Mouse (Mus musculus) midbrain, postnatal 0 days (tissue): ENCODE measurements around the gene Prdx3. TPM values are rescaled to one million over a fixed set of nuclear protein-coding genes. Genes with fewer than 3 reads are reported as not detected.

Experiments used
- ATAC-seq: fragments of 200-750 bp; cut with Nextera tagmentation; 2 replicates; pipeline ENCODE4 v1.8.0; 2017; ENCODE audit warnings: moderate number of reproducible peaks, mild to moderate bottlenecking, moderate TSS enrichment, moderate library complexity; ENCODE audit not compliant: low FRiP score
- DNase-seq: peaks from one replicate; pipeline ENCODE4 v3.0.0-alpha.2; 2015; ENCODE audit warnings: low spot score
- H3K27ac ChIP-seq: fragments of 300-500 bp; sonication (generic); 2 replicates; pipeline ENCODE4 v1.5.1; 2014; ENCODE audit warnings: low read depth, mild to moderate bottlenecking, low read length, mixed read lengths
- H3K27me3 ChIP-seq: fragments of 300-500 bp; sonication (generic); 2 replicates; pipeline ENCODE4 v1.6.1; 2014; ENCODE audit warnings: low read length, control low read depth, mixed read lengths; ENCODE audit not compliant: insufficient read depth
- H3K36me3 ChIP-seq: fragments of 300-500 bp; sonication (generic); 2 replicates; pipeline ENCODE4 v1.6.1; 2014; ENCODE audit warnings: low read length, control low read depth, mixed read lengths; ENCODE audit not compliant: insufficient read depth
- H3K4me1 ChIP-seq: fragments of 300-500 bp; sonication (generic); 2 replicates; pipeline ENCODE4 v1.6.1; 2014; ENCODE audit warnings: mild to moderate bottlenecking, control low read depth, antibody characterized with exemption, low read length, mixed read lengths; ENCODE audit not compliant: insufficient read depth
- H3K4me2 ChIP-seq: fragments of 300-500 bp; sonication (generic); 2 replicates; pipeline ENCODE4 v1.6.1; 2014; ENCODE audit warnings: low read depth, mild to moderate bottlenecking, low read length, mixed read lengths; ENCODE audit not compliant: poor library complexity, severe bottlenecking
- H3K4me3 ChIP-seq: fragments of 300-500 bp; sonication (generic); 2 replicates; pipeline ENCODE4 v1.5.1; 2014; ENCODE audit warnings: low read depth, mild to moderate bottlenecking, low read length, moderate library complexity
- H3K9ac ChIP-seq: fragments of 300-500 bp; sonication (generic); replicated peaks from 2 replicates; pipeline ENCODE4 v1.6.1; 2014; ENCODE audit warnings: mild to moderate bottlenecking, low read length, moderate library complexity, mixed read lengths; ENCODE audit not compliant: poor library complexity, severe bottlenecking
- H3K9me3 ChIP-seq: fragments of 300-500 bp; sonication (generic); 2 replicates; pipeline ENCODE4 v1.6.1; 2016; ENCODE audit warnings: low read length, control low read depth
- CTCF ChIP-seq: IDR thresholded peaks from 2 replicates; pipeline ENCODE4 v1.5.1; 2016; ENCODE audit warnings: antibody characterized with exemption, mild to moderate bottlenecking
- WGBS: fragments of 180-500 bp; shearing (Covaris S2); extraction: QIAGEN DNeasy Blood & Tissue Kit; methylation state at CpG from one replicate; pipeline ENCODE4 v1.1.7; 2014; 5-methylcytosine and 5-hydroxymethylcytosine counted together
- polyA plus RNA-seq: library from polyadenylated mRNA; unstranded; fragments of >200 nt; fragmentation: Nextera tagmentation; extraction: Ambion mirVana; gene quantifications from 2 replicates; pipeline ENCODE4 v1.2.1, GENCODE M21; 2015
- total RNA-seq: library from RNA; depleted of rRNA; stranded (reverse); fragments of >200 nt; gene quantifications from 2 replicates; pipeline ENCODE4 v1.2.3, GENCODE M21; 2014

Prdx3 gene
- total and polyA plus RNA-seq, 2 experiments from 2014 or later = 82.8 to 110 TPM

GRCm38 (mm10) chr19:60905477-60905876, 31.1 kb upstream of the Prdx3 start:
- Histone ChIP-seq H3K9ac (no peak overlapping the region), H3K27me3 (no peaks in the 10 kb centered on the region), H3K27ac (no peak overlapping the region), H3K9me3 (no peaks in the 10 kb centered on the region), H3K4me3 (no peak overlapping the region), H3K4me2 (no peak overlapping the region), H3K36me3 (no peaks in the 10 kb centered on the region), H3K4me1 (no peaks in the 10 kb centered on the region)
- TF ChIP-seq CTCF = no peak
- no peak for DNase-seq
- no peak for ATAC-seq
- WGBS = 96% methylated on average over 5 of the region's 5 CpGs

- Histone ChIP-seq H3K27me3 (no peaks in the 10 kb centered on the region), H3K9me3 (no peaks in the 10 kb centered on the region), H3K4me3 (no peak overlapping the region), H3K27ac (no peak overlapping the region), H3K4me2 (no peak overlapping the region), H3K4me1 (no peaks in the 10 kb centered on the region), H3K36me3 (no peaks in the 10 kb centered on the region), H3K9ac (no peak overlapping the region)
- ATAC-seq (no peak), DNase-seq (no peak)
- TF ChIP-seq CTCF = no peak
- WGBS = 88% methylated on average over 1 of the region's 1 CpGs
These were observed 29.6 kb upstream of the Prdx3 start for GRCm38 (mm10) chr19:60903971-60904370.

- Histone ChIP-seq H3K4me1 (no peaks in the 10 kb centered on the region), H3K4me3 (no peak overlapping the region), H3K4me2 (no peak overlapping the region), H3K27ac (no peak overlapping the region), H3K27me3 (no peaks in the 10 kb centered on the region), H3K9ac (no peak overlapping the region), H3K36me3 (no peaks in the 10 kb centered on the region), H3K9me3 (no peaks in the 10 kb centered on the region)
- ATAC-seq (no peak), DNase-seq (no peak)
- no peak for TF ChIP-seq CTCF
- 75% methylated on average over 1 of the region's 1 CpGs for WGBS
These were observed 28.8 kb upstream of the Prdx3 start for GRCm38 (mm10) chr19:60903139-60903538.

- 0 out of 2 replicates have a peak, but pooled peaks cover 5% of the 10 kb centered on the region for H3K4me1 ChIP-seq
- H3K9me3 ChIP-seq = no peaks in the 10 kb centered on the region
- H3K4me2 ChIP-seq = no peak overlapping the region
- no peaks in the 10 kb centered on the region for H3K27me3 ChIP-seq
- ATAC-seq (no peak), DNase-seq (no peak)
- H3K36me3 ChIP-seq = no peaks in the 10 kb centered on the region
- 32% methylated on average over 3 of the region's 3 CpGs for WGBS
- H3K9ac ChIP-seq = no peak overlapping the region
- no peak for TF ChIP-seq CTCF
- H3K4me3 ChIP-seq = no peak overlapping the region
- no peak overlapping the region for H3K27ac ChIP-seq
These were observed 21.0 kb upstream of the Prdx3 start for GRCm38 (mm10) chr19:60895251-60895880.

GRCm38 (mm10) chr19:60891934-60892547, 17.7 kb upstream of the Prdx3 start:
- WGBS = 18% methylated on average over 1 of the region's 1 CpGs

GRCm38 (mm10) chr19:60891123-60891470, 16.7 kb upstream of the Prdx3 start:
- Histone ChIP-seq H3K9me3 (no peaks in the 10 kb centered on the region), H3K4me1 (0 out of 2 replicates have a peak, but pooled peaks cover 5% of the 10 kb centered on the region), H3K27me3 (no peaks in the 10 kb centered on the region), H3K4me3 (peak overlapping the region; percentile 83), H3K9ac (no peak overlapping the region), H3K27ac (no peak overlapping the region), H3K4me2 (peak overlapping the region; percentile 69), H3K36me3 (no peaks in the 10 kb centered on the region)
- no peak for ATAC-seq
- no peak for TF ChIP-seq CTCF
- 4% methylated on average over 5 of the region's 5 CpGs for WGBS
- peak; percentile 54 for DNase-seq

More at GRCm38 (mm10) chr19:60891934-60892547, 17.7 kb upstream of the Prdx3 start:
- peak overlapping the region; percentile 83 for H3K4me3 ChIP-seq
- H3K36me3 ChIP-seq = no peaks in the 10 kb centered on the region
- peak; percentile 32 for DNase-seq
- no peak overlapping the region for H3K27ac ChIP-seq
- no peak for ATAC-seq
- H3K9ac ChIP-seq = no peak overlapping the region
- H3K4me1 ChIP-seq = 0 out of 2 replicates have a peak, but pooled peaks cover 5% of the 10 kb centered on the region
- H3K9me3 ChIP-seq = no peaks in the 10 kb centered on the region
- TF ChIP-seq CTCF = peak; percentile 74
- no peaks in the 10 kb centered on the region for H3K27me3 ChIP-seq
- H3K4me2 ChIP-seq = peak overlapping the region; percentile 69
